Mouse (Mus musculus) lung, postnatal 0 days (tissue): ENCODE measurements around the gene Mrrf.

Experiments used
- CTCF ChIP-seq: IDR thresholded peaks from 2 replicates; pipeline ENCODE4 v1.5.1; 2016; ENCODE audit warnings: antibody characterized with exemption, mild to moderate bottlenecking
- EP300 ChIP-seq: IDR thresholded peaks from 2 replicates; pipeline ENCODE4 v1.6.1; 2016; ENCODE audit warnings: antibody characterized with exemption, mild to moderate bottlenecking, control low read depth

DNA sequence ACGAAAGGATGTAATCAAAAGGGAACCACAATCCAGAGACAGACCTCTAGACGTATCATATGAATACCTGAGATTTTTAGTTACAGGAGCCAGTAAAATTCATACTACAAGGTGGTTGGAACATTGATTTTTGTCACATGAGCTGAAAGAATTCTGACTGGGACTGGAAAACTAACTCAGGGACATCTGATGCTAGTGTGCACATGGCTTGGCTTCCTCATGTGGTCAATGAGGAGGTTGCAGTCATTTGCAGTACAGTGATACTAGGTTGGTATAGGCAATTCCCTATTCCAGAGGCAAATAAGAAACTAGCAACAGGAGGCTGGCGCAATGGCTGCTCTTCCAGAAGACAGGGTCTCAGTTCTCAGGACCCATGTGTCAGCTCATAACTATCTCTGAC lies 23.6 kb upstream of the Mrrf start:
- TF ChIP-seq CTCF = peak; percentile 35
- no peak for TF ChIP-seq EP300
